Mouse (Mus musculus): ENCODE data around the gene Gm44511.
A peak's percentile ranks its signal among the peaks of the same experiment; 100 is the strongest.
"Not testable (repeated sequence)": the region's sequence is repeated elsewhere in the genome, so short reads cannot be mapped to it uniquely, and the experiment has no call there.

Gm44511 gene

GRCm38 (mm10) chr6:128840669-128841068 lies 14.6 kb upstream of the Gm44511 start:
- DNase-seq: not testable (repeated sequence)

DNA sequence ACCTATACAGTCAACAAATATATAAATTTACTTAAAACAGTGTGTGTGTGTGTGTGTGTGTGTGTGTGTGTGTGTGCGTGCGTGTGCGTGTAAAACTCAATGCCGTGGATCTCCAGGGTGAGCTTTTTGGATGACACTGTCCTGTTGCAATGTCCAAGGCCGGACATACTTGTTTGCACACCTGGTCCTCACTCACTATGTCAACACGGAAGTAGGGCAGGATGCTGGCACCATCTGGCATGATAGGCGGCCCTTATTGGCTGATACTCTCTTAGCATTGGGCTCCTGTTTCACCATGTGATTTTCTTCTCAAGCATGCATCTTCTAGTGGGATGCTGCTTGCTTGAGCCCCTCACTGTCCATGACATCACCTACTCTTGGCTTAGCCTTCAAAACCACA lies 13.8 kb upstream of the Gm44511 start:
- peak; percentile 48 for DNase-seq

DNA sequence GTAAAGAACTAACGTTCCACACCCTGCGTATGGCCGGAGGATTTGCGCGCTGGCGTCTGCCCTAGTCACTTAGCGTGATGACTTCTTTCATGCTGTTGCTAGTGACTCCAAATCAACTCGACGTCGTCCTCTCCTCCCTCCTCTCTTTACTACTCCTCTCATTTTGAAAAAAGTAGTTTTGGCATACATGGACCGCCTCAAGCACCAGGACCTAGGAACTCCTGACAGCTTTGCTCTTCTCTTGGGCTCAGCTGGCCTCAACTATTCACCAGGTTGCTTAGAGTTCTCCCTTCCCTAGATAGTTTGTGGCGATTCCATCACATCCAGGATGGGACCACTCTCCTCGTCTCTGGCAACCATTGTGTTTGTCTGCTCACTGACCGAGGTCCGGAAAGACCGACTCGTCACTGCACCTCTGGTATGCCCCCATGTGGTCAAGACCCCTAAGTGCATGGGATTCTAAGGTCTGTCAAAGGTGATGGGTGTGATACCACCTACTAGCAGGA lies 13.2 kb upstream of the Gm44511 start:
- peak; percentile 94 for DNase-seq

DNA sequence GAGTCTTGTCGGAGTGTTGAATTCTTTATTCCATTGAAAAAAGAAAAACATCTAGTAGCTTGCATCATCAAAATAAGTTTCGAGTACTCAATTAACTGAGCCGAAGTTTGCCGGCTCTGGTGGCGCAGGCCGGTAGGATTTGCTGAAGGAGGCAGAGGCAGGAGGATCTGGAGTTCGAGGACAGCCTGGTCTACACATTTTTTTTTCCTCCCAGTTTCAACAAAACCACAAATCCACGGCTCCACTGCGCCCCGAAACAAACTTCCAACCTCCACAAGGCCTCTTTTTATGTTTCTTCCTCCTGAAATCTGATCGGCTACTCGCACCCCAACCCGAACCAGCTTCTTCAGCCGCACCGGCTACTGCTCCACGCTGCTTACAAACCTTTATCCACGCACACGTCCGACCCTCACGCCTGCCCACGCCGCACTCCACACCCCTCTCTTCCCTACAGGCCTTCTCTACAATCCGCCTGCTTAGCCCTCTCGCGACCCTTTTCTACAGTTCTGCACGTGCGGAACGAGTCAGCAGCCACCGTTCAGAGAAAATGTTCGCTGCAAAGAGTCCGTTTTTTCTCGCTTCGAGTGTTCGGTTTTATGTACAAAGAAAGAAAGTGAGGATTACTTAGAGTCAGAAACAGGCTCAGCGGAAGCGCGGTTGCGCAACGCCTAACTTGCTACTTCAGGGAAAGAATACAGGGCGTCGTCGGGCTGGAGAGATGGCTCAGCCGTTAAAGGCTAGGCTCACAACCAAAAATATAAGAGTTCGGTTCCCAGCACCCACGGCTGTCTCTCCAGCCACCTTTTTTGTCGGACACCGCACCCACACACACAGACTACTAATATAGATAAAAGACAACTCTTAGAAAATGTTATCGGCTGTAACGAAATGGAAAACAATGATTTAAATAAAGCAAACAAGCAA lies 12.5 kb upstream of the Gm44511 start:
- peak; percentile 92 for DNase-seq

GRCm38 (mm10) chr6:128837454-128838341 lies 11.6 kb upstream of the Gm44511 start:
- peak; percentile 41 for DNase-seq

DNA sequence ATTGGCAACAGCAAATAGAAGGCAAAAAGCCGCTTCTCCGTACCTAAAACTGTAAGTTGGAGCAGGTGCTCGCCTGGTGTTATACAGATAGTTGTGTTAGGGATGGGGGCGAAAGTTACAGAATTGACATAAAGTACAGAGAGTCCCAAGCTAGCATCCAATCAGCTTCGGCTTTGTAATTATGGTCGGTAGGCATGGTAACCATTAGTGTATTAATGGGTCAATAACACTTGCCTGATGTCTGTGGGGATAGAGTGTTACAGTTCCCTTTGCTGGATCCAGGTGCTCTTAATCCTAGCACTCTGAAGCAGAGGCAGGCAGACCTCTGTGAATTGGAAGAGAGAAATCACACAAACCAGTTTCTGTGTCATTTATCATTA lies 10.8 kb upstream of the Gm44511 start:
- DNase-seq: peak; percentile 25

GRCm38 (mm10) chr6:128836191-128836954 lies 10.3 kb upstream of the Gm44511 start:
- DNase-seq: no peak

- DNase-seq: no peak
Measured at GRCm38 (mm10) chr6:128835571-128835970, 9.5 kb upstream of the Gm44511 start.

GRCm38 (mm10) chr6:128833046-128833445 lies 6.9 kb upstream of the Gm44511 start:
- DNase-seq: no peak

DNA sequence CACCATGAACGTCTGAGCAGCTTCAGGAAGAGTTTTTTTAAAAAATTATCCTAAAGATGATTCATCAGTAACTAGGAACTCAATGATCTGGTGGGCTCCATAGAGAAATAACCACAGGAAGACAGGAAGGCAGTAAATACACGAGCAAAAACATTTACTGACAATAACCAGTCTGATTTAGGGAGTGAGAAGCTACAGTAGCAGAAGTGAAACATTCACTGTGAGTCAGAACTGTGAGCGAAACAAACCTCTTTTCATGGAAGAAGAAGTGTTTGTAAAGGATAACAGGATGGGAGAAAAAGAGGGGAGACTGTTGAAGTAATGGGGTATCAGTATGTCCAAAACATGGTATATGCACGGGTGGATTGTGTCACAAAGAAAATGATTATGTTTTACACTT lies 3.7 kb upstream of the Gm44511 start:
- DNase-seq: no peak

DNA sequence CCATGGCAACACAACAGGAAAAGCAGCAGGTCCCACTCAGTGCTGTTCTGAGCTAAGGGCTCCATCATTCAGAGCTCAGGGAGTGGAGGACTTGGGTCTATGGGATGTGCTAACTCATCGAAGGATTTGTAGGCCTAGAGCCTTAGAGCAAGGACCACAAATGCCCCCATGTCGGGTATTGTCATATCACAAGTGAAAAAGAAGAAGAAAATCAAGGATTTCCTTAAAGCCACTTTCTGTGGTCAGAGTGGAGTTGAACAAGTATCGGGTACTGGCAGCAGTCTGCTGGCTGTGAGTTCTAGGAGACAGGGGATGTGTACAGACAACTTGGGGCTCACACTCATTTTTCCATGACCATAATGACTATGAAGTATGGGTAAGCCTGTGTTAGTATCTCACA lies 666 bp upstream of the Gm44511 start:
- no peak for DNase-seq

DNA sequence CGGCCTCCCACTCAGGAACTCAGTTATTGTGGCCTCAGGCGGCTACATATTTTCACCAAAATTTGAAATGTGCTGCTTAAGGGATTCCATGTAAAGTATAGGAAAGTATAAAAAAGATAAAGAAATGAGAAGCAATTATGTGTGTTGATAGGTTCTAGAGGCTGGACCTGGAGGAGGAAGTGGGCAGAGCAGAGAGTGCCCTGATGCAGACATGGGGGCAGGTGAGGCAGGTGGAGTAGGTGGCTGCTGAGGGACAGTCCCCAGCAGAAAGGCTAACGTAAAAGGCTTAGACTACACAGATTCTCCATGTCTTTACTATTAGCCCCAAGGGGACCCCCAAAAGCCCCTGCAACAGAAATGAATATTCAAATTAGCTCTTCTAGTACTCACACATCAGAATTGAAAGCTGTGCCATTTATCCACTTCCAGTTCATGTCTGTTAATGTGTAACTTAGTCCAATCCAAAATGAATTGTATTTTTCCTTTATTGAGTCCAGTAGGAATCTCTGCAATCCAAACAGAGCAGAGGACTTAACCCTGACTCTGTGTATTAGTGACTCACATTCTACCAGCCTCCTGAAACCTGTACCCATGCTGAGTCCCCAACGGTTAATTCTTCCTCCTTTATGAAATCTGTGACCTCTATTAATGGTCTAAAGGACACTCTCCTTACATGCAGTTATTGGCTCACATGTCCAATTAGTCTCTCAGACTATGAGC lies 7.9 kb downstream of the Gm44511 start:
- DNase-seq: no peak

GRCm38 (mm10) chr6:128808532-128808931 lies 17.6 kb downstream of the Gm44511 start:
- no peak for DNase-seq

DNA sequence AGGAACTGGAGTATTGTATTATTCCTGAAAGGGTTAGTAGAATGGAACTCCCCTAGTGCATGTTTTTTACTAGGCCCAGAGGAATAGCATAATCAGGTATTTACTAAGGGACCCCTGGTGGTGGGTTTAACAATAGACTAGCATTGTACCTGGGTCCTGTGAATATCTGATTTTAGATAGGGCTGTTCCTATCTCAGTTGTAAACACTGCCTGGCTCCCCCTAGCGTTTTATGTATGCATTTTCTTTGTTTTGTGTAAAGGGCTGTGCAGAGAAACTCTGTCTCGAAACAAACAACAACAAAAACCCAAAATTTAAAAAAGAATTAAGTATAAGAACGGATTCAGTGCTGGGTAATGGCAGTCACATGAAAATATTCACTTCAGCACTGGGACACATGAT lies 19.1 kb downstream of the Gm44511 start:
- DNase-seq: peak; percentile 22

DNA sequence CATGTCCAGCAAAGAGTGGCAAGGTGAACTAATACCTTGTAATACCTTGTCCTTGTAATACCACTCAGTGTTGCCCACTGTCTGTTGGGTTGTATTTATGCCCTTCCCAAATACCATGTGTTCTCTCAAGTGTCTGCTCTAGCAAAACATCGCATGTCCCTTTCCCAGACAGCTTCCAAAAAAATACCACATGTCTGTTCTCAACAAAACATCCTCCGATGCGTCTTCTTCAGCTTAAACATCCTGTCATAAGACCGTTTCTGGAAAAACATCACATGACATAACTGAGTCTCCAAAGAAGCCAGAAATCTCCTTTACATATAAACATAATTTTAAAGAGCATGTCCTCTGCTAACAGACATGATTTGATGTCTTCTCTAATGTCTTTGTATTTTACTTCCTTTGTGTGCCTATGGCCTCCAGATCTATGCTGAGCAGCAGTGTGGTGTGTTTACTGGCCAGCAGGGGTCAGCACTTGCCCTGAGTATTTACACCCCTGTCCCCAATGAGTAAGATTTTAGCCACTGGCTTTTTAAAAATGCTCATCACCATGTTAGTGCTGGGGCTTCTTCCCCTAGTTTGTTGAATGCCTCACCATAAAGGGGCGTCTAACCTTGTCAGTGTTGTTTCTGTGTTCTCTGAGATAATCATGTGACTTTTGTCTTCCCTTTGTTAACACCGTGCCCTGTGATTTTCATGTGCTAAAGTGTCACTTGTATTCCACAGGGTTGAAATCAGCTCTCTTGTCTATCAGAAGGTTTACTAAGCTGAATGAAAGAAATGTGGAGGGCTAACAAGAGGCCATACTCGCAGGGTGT lies 21.1 kb downstream of the Gm44511 start:
- peak; percentile 68 for DNase-seq

DNA sequence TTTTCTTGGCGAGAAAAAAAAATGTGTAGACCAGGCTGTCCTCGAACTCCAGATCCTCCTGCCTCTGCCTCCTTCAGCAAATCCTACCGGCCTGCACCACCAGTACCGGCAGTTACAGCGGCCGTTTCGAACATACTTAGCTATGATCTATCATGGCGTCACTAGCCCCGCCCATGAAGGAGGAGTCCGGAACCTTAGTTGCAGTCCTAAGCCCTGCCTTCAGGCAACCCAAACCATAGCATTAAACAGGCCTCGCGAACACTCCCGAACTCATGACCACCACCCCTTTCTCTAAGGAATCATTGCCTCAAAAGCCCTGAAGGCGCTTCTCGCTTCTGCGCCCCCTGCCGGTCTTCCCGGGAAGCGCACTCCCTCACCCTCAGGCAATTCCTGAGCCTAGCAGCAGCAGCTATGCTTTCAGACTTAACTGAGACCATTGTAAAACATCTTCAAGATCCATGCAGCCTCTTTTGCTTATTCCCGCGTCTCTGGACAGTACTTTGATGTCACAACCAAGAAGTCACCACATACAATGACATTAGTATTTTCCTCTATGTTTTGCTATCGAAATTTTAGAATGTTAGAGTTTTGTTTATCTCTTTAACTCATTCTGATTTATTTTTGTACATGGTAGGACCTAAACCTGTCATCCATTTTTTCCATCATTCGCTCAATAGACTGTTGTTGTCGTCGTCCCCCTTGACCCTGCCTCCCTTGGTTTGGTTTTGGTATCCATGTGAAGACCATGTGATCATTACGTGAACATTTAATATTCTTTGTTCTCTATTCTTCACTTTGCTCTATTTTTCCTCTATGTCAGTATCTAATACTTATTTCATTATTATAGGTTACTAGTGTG lies 22.9 kb downstream of the Gm44511 start:
- peak; percentile 98 for DNase-seq

DNA sequence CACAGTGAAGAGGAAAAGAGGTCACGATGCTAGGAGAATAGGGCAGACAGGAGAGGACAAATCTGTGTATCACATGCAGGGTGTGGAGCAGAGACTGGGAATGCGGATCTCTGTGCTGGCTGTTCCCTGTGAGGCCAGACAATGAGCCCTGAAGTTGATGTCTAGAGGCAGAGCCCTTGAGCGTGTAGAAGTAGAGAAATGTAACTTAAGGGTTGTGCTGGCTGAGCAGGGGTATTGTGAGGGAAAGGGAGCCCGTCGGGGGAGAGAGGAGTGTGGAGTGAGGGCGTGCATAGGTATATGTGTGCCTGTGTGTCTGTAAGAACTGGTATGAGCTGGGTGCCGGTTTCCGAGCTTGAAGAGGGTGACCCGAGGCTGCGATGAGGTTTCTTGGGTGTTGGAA lies 23.6 kb downstream of the Gm44511 start:
- DNase-seq: no peak

GRCm38 (mm10) chr6:128800696-128801095 lies 25.4 kb downstream of the Gm44511 start:
- peak; percentile 24 for DNase-seq

- DNase-seq: no peak
Measured at GRCm38 (mm10) chr6:128799896-128800270, 26.2 kb downstream of the Gm44511 start.
